Mouse (Mus musculus) liver, embryonic 14.5 days (tissue): ENCODE measurements at regions not wholly inside any gene's neighbourhood (a gene's known extent, or its start where the extent isn't known, plus 50 kb on each side); places are given as distances from the start of the nearest gene placed in this dataset.

ENCODE experiments used
- ATAC-seq: fragments of 200-750 bp; cut with Nextera tagmentation; 2 replicates; pipeline ENCODE4 v1.8.0; 2017; ENCODE audit warnings: moderate number of reproducible peaks, mild to moderate bottlenecking, moderate library complexity; ENCODE audit not compliant: insufficient read depth
- DNase-seq, 3 experiments: peaks; one replicate each; pipeline ENCODE4 v3.0.0-alpha.2; 2012 to 2013; ENCODE audit warnings: low read depth in 3 of 3, low spot score in 3 of 3
- H3K27ac ChIP-seq: fragments of 300-500 bp; sonication (generic); 2 replicates; pipeline ENCODE4 v1.5.1; 2014; ENCODE audit warnings: moderate library complexity, mild to moderate bottlenecking, control low read depth, inconsistent platforms
- H3K27me3 ChIP-seq: fragments of 300-500 bp; sonication (generic); 2 replicates; pipeline ENCODE4 v1.6.1; 2014; ENCODE audit warnings: mild to moderate bottlenecking, low read length, moderate library complexity; ENCODE audit not compliant: control insufficient read depth, insufficient read depth
- H3K36me3 ChIP-seq: fragments of 300-500 bp; sonication (generic); replicated peaks from 2 replicates; pipeline ENCODE4 v1.6.1; 2014; ENCODE audit warnings: low read depth; ENCODE audit not compliant: control insufficient read depth, insufficient read depth
- H3K4me1 ChIP-seq, 2 experiments: fragments of 200-500 bp in 1 of 2; fragments of 300-500 bp in 1 of 2; sonication (generic) in 1 of 2; replicated peaks; 2 replicates each; pipeline ENCODE4 v1.6.1; 2012 to 2014; ENCODE audit warnings: antibody characterized with exemption in 1 of 2, inconsistent platforms in 1 of 2, low read length in 1 of 2; ENCODE audit not compliant: control insufficient read depth in 2 of 2, insufficient read depth in 2 of 2
- H3K4me2 ChIP-seq: fragments of 300-500 bp; sonication (generic); 2 replicates; pipeline ENCODE4 v1.6.1; 2014; ENCODE audit warnings: low read depth, mild to moderate bottlenecking, control low read depth, moderate library complexity
- H3K4me3 ChIP-seq, 2 experiments: fragments of 200-500 bp in 1 of 2; fragments of 300-500 bp in 1 of 2; sonication (generic) in 1 of 2; 2 replicates each; pipeline ENCODE4 v1.5.1; 2012 to 2014; ENCODE audit warnings: low read depth in 2 of 2, low read length in 2 of 2, mild to moderate bottlenecking in 2 of 2, control low read depth in 1 of 2, inconsistent platforms in 1 of 2, moderate library complexity in 1 of 2; ENCODE audit not compliant: insufficient read depth in 1 of 2
- H3K9ac ChIP-seq: fragments of 300-500 bp; sonication (generic); replicated peaks from 2 replicates; pipeline ENCODE4 v1.6.1; 2014; ENCODE audit warnings: mild to moderate bottlenecking, control low read depth, moderate library complexity
- H3K9me3 ChIP-seq: fragments of 300-500 bp; sonication (generic); 2 replicates; pipeline ENCODE4 v1.6.1; 2016; ENCODE audit warnings: low read length, mixed read lengths; ENCODE audit not compliant: control insufficient read depth
- CTCF ChIP-seq: IDR thresholded peaks from 2 replicates; pipeline ENCODE4 v1.5.1; 2016; ENCODE audit warnings: antibody characterized with exemption, low read depth, control low read depth
- EP300 ChIP-seq: IDR thresholded peaks from 2 replicates; pipeline ENCODE4 v1.6.1; 2016; ENCODE audit warnings: antibody characterized with exemption, low read depth
- WGBS: fragments of 180-500 bp; shearing (Covaris S2); extraction: QIAGEN DNeasy Blood & Tissue Kit; methylation state at CpG from one replicate; pipeline ENCODE4 v1.1.7; 2014; ENCODE audit not compliant: insufficient replicate concordance; 5-methylcytosine and 5-hydroxymethylcytosine counted together

DNA sequence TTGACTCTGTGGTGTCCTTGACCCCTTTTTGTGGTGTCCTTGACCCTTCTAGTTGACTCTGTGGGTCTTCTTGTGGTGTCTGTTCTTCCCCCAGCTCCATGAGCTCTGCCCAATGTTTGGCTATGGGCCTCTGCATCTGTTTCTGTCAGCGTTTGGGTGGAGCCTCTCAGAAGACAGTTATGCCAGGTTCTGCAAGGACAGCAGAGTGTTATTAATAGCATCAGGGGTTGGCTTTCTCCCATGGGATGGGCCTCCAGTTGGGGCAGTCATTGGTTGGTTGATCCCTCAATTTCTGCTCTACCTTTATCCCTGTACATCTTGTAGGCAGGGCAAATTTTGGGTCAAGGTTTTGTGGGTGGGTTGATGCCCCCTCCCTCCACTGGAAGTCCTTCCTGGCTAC lies 138.8 kb downstream of the Tex29 start:
- Histone ChIP-seq H3K9ac (no peak overlapping the region), H3K4me1 (no peaks in the 10 kb centered on the region), H3K9me3 (no peaks in the 10 kb centered on the region), H3K27ac (no peak overlapping the region), H3K4me3 (no peak overlapping the region), H3K4me2 (no peak overlapping the region), H3K27me3 (no peaks in the 10 kb centered on the region), H3K36me3 (no peaks in the 10 kb centered on the region)
- 50% methylated on average over 1 of the region's 1 CpGs for WGBS
- TF ChIP-seq EP300 (no peak), CTCF (no peak)
- no peak for DNase-seq
- no peak for ATAC-seq

DNA sequence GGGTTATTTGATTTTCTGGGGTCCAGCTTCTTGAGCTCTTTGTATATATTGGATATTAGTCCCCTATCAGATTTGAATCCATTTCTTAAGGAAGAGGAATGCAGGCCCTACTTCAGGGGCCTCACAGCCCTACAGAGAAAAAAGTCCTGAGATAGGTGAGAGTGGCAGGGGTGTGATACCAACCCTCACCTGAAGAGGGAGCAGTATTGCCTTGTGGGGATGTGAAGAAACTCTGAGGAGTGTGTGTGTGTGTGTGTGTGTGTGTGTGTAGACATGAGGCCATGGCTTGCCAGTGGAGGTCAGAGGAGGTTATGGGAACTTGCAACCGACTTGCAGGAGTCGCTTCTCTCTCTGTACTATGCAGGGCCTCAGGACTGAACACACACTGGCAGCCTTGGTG lies 141.2 kb downstream of the Tex29 start:
- DNase-seq, result no peak
- ATAC-seq, result no peak

DNA sequence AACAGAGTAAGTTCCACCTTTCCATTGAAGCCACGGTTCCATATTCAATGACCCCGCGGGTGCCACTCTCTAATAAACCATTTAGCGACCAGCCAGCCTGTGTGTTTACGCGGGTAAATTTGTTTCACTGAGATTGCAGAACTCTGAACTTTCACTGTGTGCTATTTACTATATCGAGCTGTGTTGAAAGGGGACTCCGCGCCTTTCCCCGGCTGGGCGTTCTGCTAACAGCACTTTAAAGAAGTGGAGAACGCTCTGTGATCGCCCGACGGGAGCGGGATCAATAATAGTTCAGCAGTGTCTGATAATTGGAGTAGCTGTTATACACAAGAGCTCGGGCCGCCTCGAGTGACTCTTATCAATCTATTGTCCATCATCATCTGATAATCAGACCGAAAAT lies 149.8 kb downstream of the Tex29 start:
- Histone ChIP-seq H3K4me2 (no peak overlapping the region), H3K9me3 (no peaks in the 10 kb centered on the region), H3K27me3 (no peaks in the 10 kb centered on the region), H3K4me3 (no peak overlapping the region), H3K36me3 (no peaks in the 10 kb centered on the region), H3K27ac (no peak overlapping the region), H3K4me1 (peaks cover 0 to 3% of the 10 kb centered on the region in 2 experiments; a peak in 1 of 4 replicates), H3K9ac (no peak overlapping the region)
- DNase-seq, result no peak
- no peak; the same call in 1 of the 2 replicates for ATAC-seq
- TF ChIP-seq CTCF, result no peak
- no peak for TF ChIP-seq EP300
- whole genome bisulfite sequencing, result 67% methylated on average over 20 of the region's 20 CpGs

More for the DNA sequence above, 141.2 kb downstream of the Tex29 start:
- Histone ChIP-seq H3K4me3 (no peak overlapping the region), H3K4me2 (no peak overlapping the region), H3K9me3 (no peaks in the 10 kb centered on the region), H3K4me1 (no peaks in the 10 kb centered on the region), H3K9ac (no peak overlapping the region), H3K27me3 (no peaks in the 10 kb centered on the region), H3K36me3 (no peaks in the 10 kb centered on the region), H3K27ac (no peak overlapping the region)
- WGBS, result 55% methylated on average over 2 of the region's 2 CpGs
- TF ChIP-seq EP300 (no peak), CTCF (peak; percentile 68)

DNA sequence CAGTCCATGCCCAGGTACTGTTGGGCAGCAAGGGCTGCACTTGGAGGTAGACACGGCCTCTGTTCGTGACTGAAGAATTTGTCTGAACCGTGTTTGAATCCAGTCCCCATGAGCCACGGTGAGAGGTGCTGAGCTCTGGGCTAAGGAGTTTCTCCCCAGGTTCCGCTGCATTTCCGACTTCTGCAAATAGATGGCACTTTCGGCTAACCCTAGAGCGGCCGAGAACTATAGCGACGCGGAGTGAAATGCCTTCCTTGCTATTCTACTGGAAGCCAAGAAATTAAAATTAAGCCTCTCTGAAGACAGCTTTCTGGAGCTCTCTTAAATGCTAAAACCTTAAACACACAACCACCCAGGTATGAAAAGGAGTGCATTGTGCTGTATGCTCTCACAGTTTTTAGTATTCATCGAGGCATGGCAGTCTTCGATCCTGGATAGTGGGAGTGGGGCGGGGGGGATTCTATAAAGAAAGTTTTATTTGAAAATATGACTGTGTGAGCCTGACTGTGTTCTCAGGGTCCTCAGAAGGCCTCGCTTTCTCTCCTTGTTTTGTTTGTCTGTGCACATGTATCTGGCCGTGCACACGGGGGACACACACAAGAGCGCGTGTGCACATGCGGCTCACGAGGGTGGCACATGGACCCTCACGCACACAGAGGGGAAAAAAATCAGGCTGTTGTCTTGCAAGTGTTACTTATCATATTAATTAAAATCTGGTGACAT lies 159.6 kb downstream of the Tex29 start:
- H3K4me2 ChIP-seq, result no peak overlapping the region
- H3K36me3 ChIP-seq, result no peaks in the 10 kb centered on the region
- no peaks in the 10 kb centered on the region; the same call in 1 of the 2 replicates for H3K27me3 ChIP-seq
- H3K9ac ChIP-seq, result no peak overlapping the region
- no peak overlapping the region for H3K4me3 ChIP-seq
- TF ChIP-seq CTCF (peak; percentile 53), EP300 (no peak)
- H3K27ac ChIP-seq, result no peak overlapping the region
- no peak for DNase-seq
- no peaks in the 10 kb centered on the region for H3K9me3 ChIP-seq
- no peaks in the 10 kb centered on the region for H3K4me1 ChIP-seq
- ATAC-seq, result no peak
- WGBS, result 28% methylated on average over 23 of the region's 23 CpGs

DNA sequence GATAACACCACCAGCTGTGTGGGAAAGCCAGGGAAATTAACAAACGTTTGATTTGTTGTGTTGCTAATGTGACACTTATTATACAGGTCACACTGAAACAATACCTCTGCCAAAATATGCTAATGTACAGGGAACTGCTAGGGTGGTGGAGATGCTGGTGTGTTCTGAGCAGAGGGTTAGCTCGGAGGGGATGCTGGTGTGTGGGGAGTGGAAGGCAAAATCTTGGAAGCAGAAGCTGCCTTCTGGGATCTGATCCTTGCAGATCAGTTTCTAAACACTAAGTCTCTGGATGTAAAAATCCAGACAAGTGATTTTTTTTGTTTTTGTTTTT lies 160.2 kb downstream of the Tex29 start:
- DNase-seq (no peak), ATAC-seq (no peak)
- H3K4me1 ChIP-seq, result no peaks in the 10 kb centered on the region
- no peak overlapping the region for H3K27ac ChIP-seq
- H3K36me3 ChIP-seq, result no peaks in the 10 kb centered on the region
- no peak overlapping the region for H3K4me3 ChIP-seq
- H3K27me3 ChIP-seq, result no peaks in the 10 kb centered on the region; the same call in 1 of the 2 replicates
- no peaks in the 10 kb centered on the region for H3K9me3 ChIP-seq
- no peak overlapping the region for H3K4me2 ChIP-seq
- H3K9ac ChIP-seq, result no peak overlapping the region
- 22% methylated on average over 2 of the region's 2 CpGs for WGBS
- TF ChIP-seq CTCF (no peak), EP300 (no peak)
